Mouse (Mus musculus): ENCODE measurements at regions not wholly inside any gene's neighbourhood (a gene's known extent, or its start where the extent isn't known, plus 50 kb on each side); places are given as distances from the start of the nearest gene placed in this dataset.

GRCm38 (mm10) chr11:40873002-40873401 lies 117.9 kb upstream of the Ccng1 start:
- H3K27ac ChIP-seq (ENCODE audit: insufficient read depth, low read depth, low read length): no peak overlapping the region
- TF ChIP-seq POLR2A (IDR thresholded peaks at IDR 0.05; ENCODE audit: insufficient read depth, low read depth, low read length) (no peak), CTCF (IDR thresholded peaks at IDR 0.05; ENCODE audit: insufficient read depth, low read depth, low read length) (no peak)
- H3K4me3 ChIP-seq (ENCODE audit: insufficient read depth, low read depth, low read length): no peak overlapping the region
- 90% methylated on average over 2 of the region's 2 CpGs for WGBS
- no peaks in the 10 kb centered on the region for H3K4me1 ChIP-seq (ENCODE audit: control insufficient read depth, insufficient read depth, low read length)

- Histone ChIP-seq H3K27ac (ENCODE audit: insufficient read depth, low read depth, low read length) (no peak overlapping the region), H3K4me3 (ENCODE audit: insufficient read depth, low read depth, low read length) (no peak overlapping the region), H3K4me1 (ENCODE audit: control insufficient read depth, insufficient read depth, low read length) (no peaks in the 10 kb centered on the region)
- 12% methylated on average over 2 of the region's 2 CpGs for WGBS
- TF ChIP-seq POLR2A (IDR thresholded peaks at IDR 0.05; ENCODE audit: insufficient read depth, low read depth, low read length): no peak
- TF ChIP-seq CTCF (IDR thresholded peaks at IDR 0.05; ENCODE audit: insufficient read depth, low read depth, low read length): no peak
Observed at GRCm38 (mm10) chr11:40865694-40866093, 110.6 kb upstream of the Ccng1 start.

GRCm38 (mm10) chr11:40851361-40851760 lies 96.2 kb upstream of the Ccng1 start:
- Histone ChIP-seq H3K4me3 (ENCODE audit: insufficient read depth, low read depth, low read length) (no peak overlapping the region), H3K4me1 (ENCODE audit: control insufficient read depth, insufficient read depth, low read length) (no peaks in the 10 kb centered on the region), H3K27ac (ENCODE audit: insufficient read depth, low read depth, low read length) (no peak overlapping the region)
- WGBS: 58% methylated on average over 1 of the region's 1 CpGs
- TF ChIP-seq CTCF (IDR thresholded peaks at IDR 0.05; ENCODE audit: insufficient read depth, low read depth, low read length): no peak

- 27% methylated on average over 4 of the region's 4 CpGs for WGBS
- no peak overlapping the region for H3K4me3 ChIP-seq (ENCODE audit: insufficient read depth, low read depth, low read length)
- TF ChIP-seq CTCF (IDR thresholded peaks at IDR 0.05; ENCODE audit: insufficient read depth, low read depth, low read length) (no peak), POLR2A (IDR thresholded peaks at IDR 0.05; ENCODE audit: insufficient read depth, low read depth, low read length) (no peak)
- no peaks in the 10 kb centered on the region for H3K4me1 ChIP-seq (ENCODE audit: control insufficient read depth, insufficient read depth, low read length)
- no peak overlapping the region for H3K27ac ChIP-seq (ENCODE audit: insufficient read depth, low read depth, low read length)
Observed at GRCm38 (mm10) chr11:40850652-40851092, 95.6 kb upstream of the Ccng1 start.

- Histone ChIP-seq H3K4me3 (ENCODE audit: insufficient read depth, low read depth, low read length) (no peak overlapping the region), H3K4me1 (ENCODE audit: control insufficient read depth, insufficient read depth, low read length) (no peaks in the 10 kb centered on the region), H3K27ac (ENCODE audit: insufficient read depth, low read depth, low read length) (no peak overlapping the region)
- TF ChIP-seq POLR2A (IDR thresholded peaks at IDR 0.05; ENCODE audit: insufficient read depth, low read depth, low read length): no peak
- TF ChIP-seq CTCF (IDR thresholded peaks at IDR 0.05; ENCODE audit: insufficient read depth, low read depth, low read length): no peak
- 70% methylated on average over 1 of the region's 1 CpGs for WGBS
Observed at GRCm38 (mm10) chr11:40846586-40846985, 91.5 kb upstream of the Ccng1 start.

GRCm38 (mm10) chr11:40835393-40835792 lies 80.3 kb upstream of the Ccng1 start:
- H3K4me3 ChIP-seq (ENCODE audit: insufficient read depth, low read depth, low read length): no peak overlapping the region
- no peak overlapping the region for H3K27ac ChIP-seq (ENCODE audit: insufficient read depth, low read depth, low read length)
- H3K4me1 ChIP-seq (ENCODE audit: control insufficient read depth, insufficient read depth, low read length): no peaks in the 10 kb centered on the region
- WGBS: 25% methylated on average over 4 of the region's 4 CpGs
- no peak for TF ChIP-seq POLR2A (IDR thresholded peaks at IDR 0.05; ENCODE audit: insufficient read depth, low read depth, low read length)
- no peak for TF ChIP-seq CTCF (IDR thresholded peaks at IDR 0.05; ENCODE audit: insufficient read depth, low read depth, low read length)

All from olfactory bulb, adult 2 months (tissue).